Mouse (Mus musculus): Measurements from ENCODE around the gene Gm49320.
A peak's percentile ranks its signal among the peaks of the same experiment; 100 is the strongest.

Gene Gm49320

DNA sequence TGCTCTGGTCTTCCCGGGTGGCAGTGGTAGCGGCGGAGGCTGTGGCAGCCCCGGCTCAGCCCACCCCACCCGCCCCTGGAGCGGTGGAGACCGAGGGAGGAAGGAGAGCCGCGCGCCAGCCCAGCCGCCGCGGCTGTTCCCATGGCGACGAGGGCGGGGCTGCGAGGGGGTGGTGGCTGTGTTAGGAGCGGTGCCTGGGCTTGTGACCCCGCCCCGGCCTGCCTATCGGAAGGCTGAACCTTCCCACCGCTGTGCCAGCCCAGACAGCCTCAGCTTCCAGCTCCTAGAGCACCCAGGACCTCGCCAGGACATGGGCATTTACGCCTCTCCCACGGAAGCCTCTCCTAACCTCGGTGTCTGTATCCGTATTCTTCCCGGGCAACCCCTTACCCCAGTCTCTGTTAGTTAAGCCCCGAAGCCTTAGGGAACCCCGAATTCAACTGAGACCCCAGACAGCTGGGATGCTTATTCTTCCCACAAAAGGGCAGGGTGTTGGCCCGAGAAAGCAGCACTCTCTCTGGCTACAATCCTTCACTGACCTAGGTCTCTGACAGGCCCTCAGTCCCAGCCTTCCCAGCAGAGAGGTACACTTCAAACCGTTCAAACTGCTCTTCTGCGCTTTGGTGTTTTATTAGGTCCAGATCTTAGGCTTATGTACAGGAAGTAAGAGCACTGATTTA is 20.6 kb downstream of the Gm49320 start, which contains the start of gene Ctxn1:
Gene Ctxn1 (minus strand): TSS at position 150 of the 680 bp plus-strand sequence.
- DNase-seq: peak; percentile 90 to 93

DNA sequence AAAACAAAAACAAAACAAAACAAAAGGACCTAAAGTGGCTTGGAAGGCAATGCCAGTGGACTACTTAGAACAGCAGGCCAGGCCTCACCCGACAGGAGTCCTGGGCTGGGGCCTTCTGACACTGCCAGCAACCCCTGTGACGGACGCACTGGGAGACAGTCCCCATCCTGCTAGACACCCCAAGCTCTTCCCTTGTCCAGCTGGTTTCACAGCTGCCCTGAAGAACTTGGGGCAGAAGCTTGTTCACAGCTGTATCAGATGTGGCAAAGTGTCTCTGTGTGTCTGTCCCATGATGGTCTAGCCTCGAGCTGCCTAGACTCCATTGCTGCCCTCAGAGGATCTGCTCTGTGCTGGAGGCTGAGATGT is 21.1 kb downstream of the Gm49320 start:
- no peak for DNase-seq

GRCm38 (mm10) chr8:4263105-4263791 is 24.6 kb downstream of the Gm49320 start:
- no peak for DNase-seq

- DNase-seq: no peak
These were observed 26.7 kb downstream of the Gm49320 start for GRCm38 (mm10) chr8:4265160-4265914.

DNA sequence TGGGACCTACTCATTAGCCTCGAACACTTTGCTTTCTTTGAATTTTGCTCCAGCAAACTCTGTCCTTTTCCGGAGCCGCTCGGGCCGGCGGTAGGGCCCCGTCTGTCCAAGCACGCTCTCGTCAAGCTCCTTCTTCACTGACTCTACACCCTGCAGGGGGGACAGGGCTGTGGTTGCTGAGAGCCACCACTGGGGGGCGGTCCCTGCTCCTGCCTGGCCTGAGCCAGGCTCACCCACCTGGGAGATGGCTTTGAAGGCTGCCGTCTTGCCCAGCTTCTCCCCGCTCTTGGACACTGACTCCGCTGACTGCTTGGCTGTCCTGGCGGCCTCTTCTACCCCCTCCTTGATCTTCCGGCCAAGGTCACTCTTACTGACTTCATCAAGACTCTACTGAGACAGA is 29.0 kb downstream of the Gm49320 start:
- DNase-seq: peak in 1 of 2 experiments; percentile 61

GRCm38 (mm10) chr8:4269609-4270008 is 30.9 kb downstream of the Gm49320 start:
- no peak for DNase-seq

- DNase-seq: peak; percentile 98
These were observed 36.8 kb downstream of the Gm49320 start, which contains the start of gene Timm44 for GRCm38 (mm10) chr8:4275275-4276110. Gene Timm44 (minus strand): TSS chr8:4275913.

GRCm38 (mm10) chr8:4276111-4276465 is 37.4 kb downstream of the Gm49320 start:
- DNase-seq: no peak

DNA sequence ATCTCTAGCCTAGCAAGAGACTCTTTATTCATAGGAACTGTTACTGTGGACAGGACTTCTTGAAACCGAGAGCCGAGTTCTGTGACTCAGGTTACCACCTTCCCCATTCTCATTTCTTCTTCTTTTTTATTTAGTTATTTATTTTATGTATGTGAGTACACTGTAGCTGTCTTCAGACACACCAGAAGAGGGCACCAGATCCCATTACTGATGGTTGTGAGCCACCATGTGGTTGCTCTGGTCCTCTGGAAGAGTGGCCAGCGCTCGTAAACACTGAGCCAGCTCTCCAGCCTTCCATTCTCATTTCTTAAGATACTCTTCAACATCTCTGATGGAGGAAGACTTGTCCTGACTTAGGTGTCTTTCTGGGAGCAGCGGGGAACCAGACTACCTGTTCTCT is 54.1 kb downstream of the Gm49320 start:
- DNase-seq: no peak

DNA sequence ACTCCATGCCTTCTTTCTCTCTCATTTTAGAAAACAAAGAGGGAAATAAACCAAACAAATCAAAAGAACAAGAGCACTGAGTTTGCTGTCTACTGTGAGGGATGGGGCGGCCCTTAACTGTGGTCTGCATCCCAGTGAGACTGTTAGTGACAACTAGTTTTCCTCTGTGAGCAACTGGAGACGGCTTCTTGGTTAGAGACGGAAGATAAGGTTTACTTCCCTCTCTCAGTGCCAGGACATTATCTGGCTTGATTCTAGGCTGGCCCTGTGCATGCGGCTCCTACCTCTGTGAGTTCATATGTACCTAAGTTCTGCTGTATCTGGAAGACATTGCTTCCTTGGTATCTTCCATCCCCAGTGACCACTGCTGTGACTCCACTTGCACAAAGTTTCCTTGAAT is 59.2 kb downstream of the Gm49320 start:
- no peak for DNase-seq
